Mouse (Mus musculus): ENCODE data around the gene Gpx4.

GRCm38 (mm10) chr10:80105460-80105859, 58.5 kb downstream of the Gpx4 start, which contains the start of gene Sbno2:
- no peak for TF ChIP-seq CTCF (IDR thresholded peaks at IDR 0.05; ENCODE audit: extremely low read depth, insufficient read depth, insufficient read length, insufficient replicate concordance)
- TF ChIP-seq POLR2A (IDR thresholded peaks at IDR 0.05; ENCODE audit: low read depth, low read length), result no peak

Measured in spleen, adult 2 months (tissue).